Mouse (Mus musculus): ENCODE results near the gene Rnf126. TPM values are rescaled to one million over a fixed set of nuclear protein-coding genes. Genes with fewer than 3 reads are reported as not detected.

Rnf126 gene
- polyA plus RNA-seq, 1 experiment from 2014 or later: 104 TPM

DNA sequence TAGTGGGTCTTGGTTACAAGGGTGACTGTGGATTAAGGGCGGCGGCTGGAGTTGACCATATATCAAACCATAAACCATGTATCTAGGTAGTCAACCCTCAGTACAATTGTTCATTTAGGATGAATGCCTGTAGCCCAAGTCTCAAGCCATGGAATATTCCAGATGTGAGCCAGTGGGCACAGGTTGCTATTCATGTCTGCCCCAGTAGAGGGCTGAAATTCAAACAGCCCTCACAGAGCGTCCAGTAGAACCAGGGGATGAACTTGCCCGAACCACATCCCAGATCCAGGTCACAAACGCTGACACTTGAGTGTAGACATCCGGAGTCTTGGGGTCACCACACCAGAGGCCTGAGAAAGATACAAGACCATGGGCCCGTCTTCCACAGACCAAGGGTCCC is 16.3 kb upstream of the Rnf126 start:
- WGBS: 58% methylated on average over 7 of the region's 7 CpGs
- Histone ChIP-seq H3K4me3 (ENCODE audit: low read length) (no peak overlapping the region), H3K36me3 (ENCODE audit: control insufficient read depth, insufficient read depth, low read length) (no peaks in the 10 kb centered on the region), H3K27me3 (ENCODE audit: control insufficient read depth, insufficient read depth, low read length) (peaks cover 10% of the 10 kb centered on the region; the same call in 1 of the 2 replicates), H3K9ac (ENCODE audit: low read depth, low read length) (no peak overlapping the region), H3K4me1 (ENCODE audit: control insufficient read depth, insufficient read depth, low read length) (peaks cover 13% of the 10 kb centered on the region), H3K27ac (ENCODE audit: low read depth, low read length) (no peak overlapping the region), H3K9me3 (ENCODE audit: control insufficient read depth, low read length) (no peaks in the 10 kb centered on the region), H3K4me2 (replicated peaks; ENCODE audit: low read depth, low read length) (no peak overlapping the region)
- no peak for ATAC-seq (ENCODE audit: low FRiP score, low TSS enrichment)

DNA sequence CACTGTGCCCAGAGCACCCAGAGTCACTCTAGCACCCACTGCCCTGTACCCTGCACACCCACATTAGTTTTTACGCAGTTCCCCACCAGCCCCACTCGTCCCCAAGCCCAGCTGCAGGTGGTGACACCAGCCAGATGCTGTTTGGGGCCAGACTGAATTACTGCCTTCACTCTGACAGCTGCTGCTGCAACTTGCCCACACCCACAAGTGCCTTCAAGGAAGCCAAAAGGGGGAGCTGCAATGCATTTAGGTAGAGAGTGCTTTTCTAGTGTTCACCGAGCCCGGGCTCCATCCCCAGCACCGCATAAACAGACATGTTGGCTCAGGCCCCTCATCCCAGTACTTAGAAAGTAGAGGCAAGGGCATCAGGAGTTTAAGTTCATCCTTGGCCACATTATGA is 15.2 kb upstream of the Rnf126 start:
- Histone ChIP-seq H3K27ac (ENCODE audit: low read depth, low read length) (no peak overlapping the region), H3K9ac (ENCODE audit: low read depth, low read length) (no peak overlapping the region), H3K4me1 (ENCODE audit: control insufficient read depth, insufficient read depth, low read length) (peaks cover 21% of the 10 kb centered on the region), H3K9me3 (ENCODE audit: control insufficient read depth, low read length) (no peaks in the 10 kb centered on the region), H3K27me3 (ENCODE audit: control insufficient read depth, insufficient read depth, low read length) (peaks cover 10% of the 10 kb centered on the region; the same call in 1 of the 2 replicates), H3K4me2 (replicated peaks; ENCODE audit: low read depth, low read length) (no peak overlapping the region), H3K36me3 (ENCODE audit: control insufficient read depth, insufficient read depth, low read length) (no peaks in the 10 kb centered on the region), H3K4me3 (ENCODE audit: low read length) (no peak overlapping the region)
- ATAC-seq (ENCODE audit: low FRiP score, low TSS enrichment): no peak
- WGBS: 58% methylated on average over 5 of the region's 5 CpGs

DNA sequence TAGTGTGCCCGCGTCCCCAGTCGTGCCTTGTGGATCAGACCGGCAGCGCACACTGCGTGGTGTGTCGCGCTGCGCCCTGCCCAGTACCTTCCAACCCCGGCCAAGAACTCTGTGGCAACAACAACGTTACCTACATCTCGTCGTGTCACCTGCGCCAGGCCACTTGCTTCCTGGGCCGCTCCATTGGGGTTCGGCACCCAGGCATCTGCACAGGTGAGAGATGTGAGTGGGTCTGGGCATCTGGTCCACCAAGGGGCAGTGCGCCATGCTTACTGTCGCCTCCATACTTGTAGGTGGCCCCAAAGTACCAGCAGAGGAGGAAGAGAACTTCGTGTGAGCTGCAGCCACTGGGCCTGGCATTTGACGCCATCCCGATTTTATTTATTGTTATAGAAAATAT is 14.4 kb upstream of the Rnf126 start:
- Histone ChIP-seq H3K4me1 (ENCODE audit: control insufficient read depth, insufficient read depth, low read length) (peaks cover 21% of the 10 kb centered on the region), H3K27ac (ENCODE audit: low read depth, low read length) (no peak overlapping the region), H3K4me3 (ENCODE audit: low read length) (peak overlapping the region; percentile 43; the same call in 1 of the 2 replicates), H3K9ac (ENCODE audit: low read depth, low read length) (no peak overlapping the region), H3K9me3 (ENCODE audit: control insufficient read depth, low read length) (no peaks in the 10 kb centered on the region), H3K27me3 (ENCODE audit: control insufficient read depth, insufficient read depth, low read length) (peaks cover 10% of the 10 kb centered on the region; the same call in 1 of the 2 replicates), H3K4me2 (replicated peaks; ENCODE audit: low read depth, low read length) (peak overlapping the region; percentile 77), H3K36me3 (ENCODE audit: control insufficient read depth, insufficient read depth, low read length) (no peaks in the 10 kb centered on the region)
- ATAC-seq (ENCODE audit: low FRiP score, low TSS enrichment): no peak
- 31% methylated on average over 21 of the region's 21 CpGs for WGBS

DNA sequence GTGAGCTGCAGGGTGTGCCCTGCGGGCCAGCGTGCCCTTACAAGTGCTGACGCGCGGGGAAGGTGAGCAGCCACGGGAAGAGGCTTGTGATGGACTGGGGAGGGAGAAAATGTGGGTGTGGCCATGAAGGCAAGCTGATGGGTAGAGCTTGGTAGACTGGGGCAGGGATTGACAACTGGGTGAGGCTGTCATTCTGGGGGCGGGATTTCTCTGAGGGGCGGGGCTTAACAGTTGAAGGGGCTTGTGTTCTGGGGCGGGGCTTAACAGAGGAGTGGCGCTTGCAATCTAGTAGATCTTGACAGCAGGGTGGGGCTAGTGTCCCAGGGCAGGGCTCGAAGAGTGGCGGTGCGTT is 13.9 kb upstream of the Rnf126 start:
- H3K27me3 ChIP-seq (ENCODE audit: control insufficient read depth, insufficient read depth, low read length): peaks cover 10% of the 10 kb centered on the region; the same call in 1 of the 2 replicates
- H3K9ac ChIP-seq (ENCODE audit: low read depth, low read length): no peak overlapping the region
- no peaks in the 10 kb centered on the region for H3K36me3 ChIP-seq (ENCODE audit: control insufficient read depth, insufficient read depth, low read length)
- peak overlapping the region; percentile 43 for H3K4me3 ChIP-seq (ENCODE audit: low read length)
- H3K27ac ChIP-seq (ENCODE audit: low read depth, low read length): no peak overlapping the region
- peak overlapping the region; percentile 77 for H3K4me2 ChIP-seq (replicated peaks; ENCODE audit: low read depth, low read length)
- ATAC-seq (ENCODE audit: low FRiP score, low TSS enrichment): no peak
- H3K4me1 ChIP-seq (ENCODE audit: control insufficient read depth, insufficient read depth, low read length): peaks cover 21% of the 10 kb centered on the region
- H3K9me3 ChIP-seq (ENCODE audit: control insufficient read depth, low read length): no peaks in the 10 kb centered on the region
- 2% methylated on average over 12 of the region's 13 CpGs for WGBS

DNA sequence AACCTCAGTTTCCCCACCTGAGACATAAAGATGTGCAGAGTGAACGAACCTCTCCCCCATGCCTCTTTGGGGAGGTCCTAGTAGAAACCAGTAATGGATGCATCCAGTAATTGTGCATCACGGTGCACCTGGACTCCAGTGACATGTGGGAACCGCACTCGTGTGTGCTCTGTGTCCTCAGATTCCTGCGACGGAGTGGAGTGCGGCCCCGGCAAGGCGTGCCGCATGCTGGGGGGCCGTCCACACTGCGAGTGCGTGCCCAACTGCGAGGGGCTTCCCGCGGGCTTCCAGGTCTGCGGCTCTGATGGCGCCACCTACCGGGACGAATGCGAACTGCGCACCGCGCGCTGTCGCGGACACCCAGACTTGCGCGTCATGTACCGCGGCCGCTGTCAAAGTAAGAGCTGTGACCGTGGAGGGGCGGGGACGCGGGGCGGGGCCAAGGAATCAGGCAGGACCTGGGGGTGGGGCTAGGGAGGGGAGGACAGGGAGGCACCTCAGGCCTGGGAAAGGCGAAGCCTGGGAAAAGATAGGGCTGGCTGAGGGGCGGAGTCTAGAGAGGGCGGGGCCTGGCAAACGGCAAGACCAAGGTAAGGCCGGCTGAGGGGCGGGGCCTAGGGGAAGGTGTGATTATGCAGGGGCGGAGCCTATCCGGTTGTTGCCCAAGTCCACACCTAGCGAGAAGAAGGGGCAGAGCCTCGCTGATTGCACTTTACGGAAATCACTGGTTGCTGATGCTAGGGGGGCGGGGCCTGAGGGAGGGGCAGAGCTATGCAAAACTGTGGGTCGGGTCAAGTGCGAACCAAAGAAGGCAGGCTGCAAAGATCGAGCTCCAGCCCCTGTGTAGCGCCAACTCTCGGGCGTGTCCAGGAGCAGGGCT is 13.3 kb upstream of the Rnf126 start:
- Histone ChIP-seq H3K36me3 (ENCODE audit: control insufficient read depth, insufficient read depth, low read length) (no peaks in the 10 kb centered on the region), H3K9me3 (ENCODE audit: control insufficient read depth, low read length) (no peaks in the 10 kb centered on the region), H3K4me2 (replicated peaks; ENCODE audit: low read depth, low read length) (peak overlapping the region; percentile 77), H3K9ac (ENCODE audit: low read depth, low read length) (no peak overlapping the region; the same call in 1 of the 2 replicates), H3K27me3 (ENCODE audit: control insufficient read depth, insufficient read depth, low read length) (peaks cover 10% of the 10 kb centered on the region; the same call in 1 of the 2 replicates), H3K4me1 (ENCODE audit: control insufficient read depth, insufficient read depth, low read length) (peaks cover 21% of the 10 kb centered on the region), H3K4me3 (ENCODE audit: low read length) (peak overlapping the region; percentile 43), H3K27ac (ENCODE audit: low read depth, low read length) (no peak overlapping the region)
- 3% methylated on average over 55 of the region's 55 CpGs for WGBS
- peak; percentile 89 for ATAC-seq (ENCODE audit: low FRiP score, low TSS enrichment)

DNA sequence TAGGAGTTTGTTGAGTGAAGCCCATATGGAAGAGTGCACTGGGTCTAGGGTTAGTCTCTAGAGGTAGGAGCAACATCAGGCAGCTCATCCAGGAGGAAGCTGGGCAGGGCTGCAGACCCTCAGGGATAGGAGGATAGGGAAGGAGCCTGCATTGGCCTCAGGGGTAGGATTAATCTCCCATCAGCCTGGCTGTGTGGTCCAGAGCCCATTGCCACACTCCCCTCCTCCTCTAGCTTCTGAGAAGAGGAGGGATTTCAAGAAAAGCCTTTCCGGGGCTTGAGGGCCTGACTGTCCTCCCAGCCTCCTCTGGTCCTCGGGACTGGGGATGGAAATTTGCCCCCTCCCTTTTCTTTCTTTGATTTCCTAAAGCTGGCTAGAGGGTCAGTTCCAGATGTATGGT is 12.4 kb upstream of the Rnf126 start:
- Histone ChIP-seq H3K36me3 (ENCODE audit: control insufficient read depth, insufficient read depth, low read length) (no peaks in the 10 kb centered on the region), H3K27me3 (ENCODE audit: control insufficient read depth, insufficient read depth, low read length) (peaks cover 8% of the 10 kb centered on the region; the same call in 1 of the 2 replicates), H3K9ac (ENCODE audit: low read depth, low read length) (no peak overlapping the region), H3K27ac (ENCODE audit: low read depth, low read length) (no peak overlapping the region), H3K4me1 (ENCODE audit: control insufficient read depth, insufficient read depth, low read length) (peaks cover 21% of the 10 kb centered on the region), H3K4me3 (ENCODE audit: low read length) (no peak overlapping the region), H3K9me3 (ENCODE audit: control insufficient read depth, low read length) (no peaks in the 10 kb centered on the region), H3K4me2 (replicated peaks; ENCODE audit: low read depth, low read length) (no peak overlapping the region)
- no peak for ATAC-seq (ENCODE audit: low FRiP score, low TSS enrichment)
- WGBS: 36% methylated on average over 2 of the region's 2 CpGs

DNA sequence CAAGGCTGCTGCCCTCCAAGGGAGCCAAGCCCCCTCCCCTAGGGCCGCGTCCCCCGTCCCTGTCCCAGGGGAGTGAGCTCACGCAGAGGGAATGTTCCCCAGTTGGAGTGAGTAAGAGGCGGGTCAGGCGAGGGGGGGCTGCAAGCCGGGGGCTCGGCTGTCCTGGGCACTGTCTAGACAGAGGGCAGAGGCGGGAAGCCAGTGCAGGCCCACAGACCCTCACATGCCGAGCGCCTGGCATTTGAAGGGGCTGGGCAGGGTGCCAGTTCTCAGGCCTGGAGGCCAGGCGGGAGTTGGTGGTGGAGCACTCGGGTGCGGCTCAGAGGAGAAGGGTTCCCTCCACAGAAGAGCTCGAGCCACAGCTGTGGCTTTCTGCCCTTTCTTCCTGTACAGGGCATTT is 11.3 kb upstream of the Rnf126 start:
- Histone ChIP-seq H3K27ac (ENCODE audit: low read depth, low read length) (no peak overlapping the region), H3K4me1 (ENCODE audit: control insufficient read depth, insufficient read depth, low read length) (peaks cover 21% of the 10 kb centered on the region), H3K27me3 (ENCODE audit: control insufficient read depth, insufficient read depth, low read length) (peaks cover 8% of the 10 kb centered on the region; the same call in 1 of the 2 replicates), H3K4me2 (replicated peaks; ENCODE audit: low read depth, low read length) (peak overlapping the region; percentile 72), H3K4me3 (ENCODE audit: low read length) (peak overlapping the region; percentile 53; the same call in 1 of the 2 replicates), H3K9ac (ENCODE audit: low read depth, low read length) (peak overlapping the region; percentile 28; the same call in 1 of the 2 replicates), H3K36me3 (ENCODE audit: control insufficient read depth, insufficient read depth, low read length) (no peaks in the 10 kb centered on the region), H3K9me3 (ENCODE audit: control insufficient read depth, low read length) (no peaks in the 10 kb centered on the region)
- WGBS: 15% methylated on average over 15 of the region's 15 CpGs
- ATAC-seq (ENCODE audit: low FRiP score, low TSS enrichment): no peak

DNA sequence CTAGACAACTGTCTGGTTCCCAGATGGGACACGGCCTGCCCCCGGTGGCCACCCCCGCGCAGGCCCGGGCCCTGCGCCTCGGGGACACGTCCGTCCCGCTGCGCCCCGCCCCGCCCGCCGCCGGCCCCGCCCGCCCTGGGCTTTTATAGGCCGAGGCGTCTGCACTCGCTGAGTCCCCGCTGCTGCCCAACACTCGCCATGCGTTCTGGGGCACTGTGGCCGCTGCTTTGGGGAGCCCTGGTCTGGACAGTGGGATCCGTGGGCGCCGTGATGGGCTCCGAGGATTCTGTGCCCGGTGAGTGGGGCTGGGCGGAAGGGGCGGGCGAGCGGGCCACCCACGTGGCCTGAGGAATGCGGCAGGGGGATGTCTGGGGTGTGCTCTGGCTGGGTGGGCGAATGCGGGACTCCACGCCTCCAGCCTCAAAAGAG is 10.4 kb upstream of the Rnf126 start, which contains the start of gene Fstl3:
Gene Fstl3, plus strand, starts transcription at position 170 of the 429 bp plus-strand sequence.
- H3K27ac ChIP-seq (ENCODE audit: low read depth, low read length): no peak within 1 kb of the TSS
- H3K4me2 ChIP-seq (replicated peaks; ENCODE audit: low read depth, low read length): peak within 1 kb of the TSS; percentile 72
- no peaks in the 10 kb centered on the region for H3K36me3 ChIP-seq (ENCODE audit: control insufficient read depth, insufficient read depth, low read length)
- no peak for ATAC-seq (ENCODE audit: low FRiP score, low TSS enrichment)
- H3K9me3 ChIP-seq (ENCODE audit: control insufficient read depth, low read length): no peaks in the 10 kb centered on the region; the same call in 1 of the 2 replicates
- H3K4me3 ChIP-seq (ENCODE audit: low read length): peak within 1 kb of the TSS; percentile 53
- H3K9ac ChIP-seq (ENCODE audit: low read depth, low read length): peak within 1 kb of the TSS; percentile 64
- H3K27me3 ChIP-seq (ENCODE audit: control insufficient read depth, insufficient read depth, low read length): peaks cover 8% of the 10 kb centered on the region; the same call in 1 of the 2 replicates
- peaks cover 21% of the 10 kb centered on the region for H3K4me1 ChIP-seq (ENCODE audit: control insufficient read depth, insufficient read depth, low read length)
- WGBS: 1% methylated on average over 39 of the region's 39 CpGs

Measured in kidney, embryonic 14.5 days (tissue).